Mouse (Mus musculus) right cerebral cortex, adult 2 months (tissue): ENCODE results near the gene Uimc1.

ENCODE experiments used
- DNase-seq, 2 experiments: peaks; one replicate each; pipeline ENCODE4 v3.0.0; 2021 to 2022; ENCODE audit warnings: low spot score in 2 of 2

Uimc1 gene

DNA sequence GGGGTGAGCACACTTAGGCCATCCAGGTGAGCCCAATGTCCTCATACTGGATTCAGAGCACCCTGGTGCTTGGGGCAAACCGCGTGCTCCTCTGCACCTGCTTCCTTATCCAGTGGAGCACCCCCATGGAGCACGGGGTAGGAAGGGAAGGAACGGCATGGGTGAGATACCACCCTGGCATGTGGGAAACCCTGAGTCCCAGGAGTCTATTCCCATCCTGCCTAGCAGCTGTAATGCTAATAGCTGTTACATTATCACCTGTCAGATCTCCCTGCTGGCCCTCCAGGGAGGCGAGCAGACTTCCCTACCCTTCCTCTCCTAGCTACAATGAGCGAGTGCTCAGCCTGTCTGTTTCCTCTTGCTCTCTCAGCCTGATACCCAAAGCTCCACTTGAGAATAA, 104.9 kb downstream of the Uimc1 start:
- DNase-seq = no peak

- DNase-seq = no peak
These were observed 105.5 kb downstream of the Uimc1 start for GRCm38 (mm10) chr13:54994576-54994975.

GRCm38 (mm10) chr13:54992215-54992614, 107.9 kb downstream of the Uimc1 start:
- no peak for DNase-seq

- DNase-seq = no peak
These were observed 111.8 kb downstream of the Uimc1 start for GRCm38 (mm10) chr13:54988181-54988760.

DNA sequence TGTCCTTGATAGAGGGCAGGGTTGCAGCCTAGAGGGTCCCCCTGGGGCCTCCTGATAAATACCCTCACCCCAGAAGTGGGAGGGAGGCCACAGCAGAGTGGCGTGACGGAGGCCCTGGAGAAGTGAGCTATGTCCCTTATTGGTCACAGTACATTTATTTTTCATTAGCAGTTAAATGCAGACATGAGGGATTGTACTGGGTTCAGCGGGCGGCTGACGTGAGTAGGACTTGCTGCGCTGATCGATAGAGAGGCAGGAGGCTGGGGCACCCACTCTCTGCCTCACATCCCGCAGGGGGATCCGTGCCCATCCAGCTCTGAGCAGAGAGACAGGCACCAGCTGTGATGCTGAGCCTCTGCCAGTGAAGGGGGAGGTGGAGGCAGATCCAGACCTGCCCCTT, 112.7 kb downstream of the Uimc1 start:
- no peak for DNase-seq

DNA sequence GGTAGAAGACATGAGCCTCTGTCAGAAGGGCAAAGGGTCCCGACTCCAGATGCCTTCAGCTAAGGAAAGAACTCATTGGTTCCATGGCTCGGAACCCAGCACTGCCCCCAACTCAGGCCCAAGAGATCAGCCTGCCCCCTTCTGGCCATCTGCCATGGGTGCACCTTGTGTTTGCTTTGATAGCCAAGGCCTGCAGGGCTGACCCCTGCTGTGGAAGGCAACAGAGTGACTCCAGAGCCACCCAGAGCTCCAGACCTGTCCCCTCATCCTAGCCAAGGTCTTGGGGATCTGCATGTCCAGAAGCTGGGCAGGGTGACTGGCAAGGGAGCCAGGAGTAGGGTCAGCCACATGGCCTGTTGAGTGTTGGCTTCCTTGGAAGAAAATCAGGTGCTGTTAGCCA, 116.5 kb downstream of the Uimc1 start:
- DNase-seq = no peak

DNA sequence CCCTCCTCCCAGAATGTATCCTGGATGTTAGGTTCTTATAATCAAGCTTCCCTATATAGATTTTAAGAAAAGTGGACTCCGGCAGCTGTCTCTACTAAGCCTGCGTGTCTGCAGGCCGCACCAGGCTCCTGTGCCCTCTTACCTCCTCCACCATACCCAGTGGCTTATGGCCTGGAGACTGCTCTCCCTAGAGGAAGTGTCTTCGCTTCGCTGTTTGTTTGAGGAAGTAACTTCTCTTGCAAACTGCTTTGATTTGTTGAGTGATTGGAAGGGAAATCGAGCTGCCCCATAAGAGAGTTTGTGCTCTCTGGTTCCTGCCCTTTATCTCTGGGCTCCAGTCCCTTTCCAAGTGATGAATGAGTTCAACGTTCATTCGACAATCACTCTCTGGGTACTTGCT, 117.1 kb downstream of the Uimc1 start:
- DNase-seq = no peak

- DNase-seq = no peak
These were observed 119.1 kb downstream of the Uimc1 start for GRCm38 (mm10) chr13:54980957-54981356.

- DNase-seq = no peak
These were observed 121.3 kb downstream of the Uimc1 start for GRCm38 (mm10) chr13:54978804-54979203.
